Mouse (Mus musculus) embryonic facial prominence, embryonic 15.5 days (tissue): ENCODE data around the gene Fam90a1a. TPM values are rescaled to one million over a fixed set of nuclear protein-coding genes. Genes with fewer than 3 reads are reported as not detected.

Experiments used
- polyA plus RNA-seq: library from polyadenylated mRNA; unstranded; fragments of >200 nt; fragmentation: Nextera tagmentation; extraction: Ambion mirVana; gene quantifications from 2 replicates; pipeline ENCODE4 v1.2.1, GENCODE M21; 2015

Fam90a1a gene
- polyA plus RNA-seq, 1 experiment from 2014 or later: not detected

Other genes starting within 250 kb of the Fam90a1a start
- not detected in 2 replicates for gene Defa24, start 224.2 kb upstream of the Fam90a1a start, polyA plus RNA-seq
- not detected in 2 replicates for gene Defb50, start 135.2 kb upstream of the Fam90a1a start, polyA plus RNA-seq
- gene Defb2, start 118.8 kb upstream of the Fam90a1a start, polyA plus RNA-seq: not detected in 2 replicates
- not detected in 2 replicates for gene Defb10, start 99.8 kb upstream of the Fam90a1a start, polyA plus RNA-seq
- gene Defb9, start 73.3 kb upstream of the Fam90a1a start, polyA plus RNA-seq: not detected in 2 replicates
- not detected in 2 replicates for gene Defb11, start 52.3 kb upstream of the Fam90a1a start, polyA plus RNA-seq
- not detected in 2 replicates for gene Defb15, start 26.0 kb upstream of the Fam90a1a start, polyA plus RNA-seq
- not detected in 2 replicates for gene Defb35, start 20.4 kb upstream of the Fam90a1a start, polyA plus RNA-seq
- gene Defb13, start 12.0 kb upstream of the Fam90a1a start, polyA plus RNA-seq: not detected in 2 replicates
- gene Ccdc70, start 11.1 kb downstream of the Fam90a1a start, polyA plus RNA-seq: not detected in 2 replicates
- 0.43 and 0.76 TPM in 2 replicates for gene Atp7b, start 101.6 kb downstream of the Fam90a1a start, polyA plus RNA-seq
- 28.6 and 35.7 TPM in 2 replicates for gene Alg11, start 102.0 kb downstream of the Fam90a1a start, polyA plus RNA-seq
- gene Nek5, start 166.3 kb downstream of the Fam90a1a start, polyA plus RNA-seq: 1.1 and 2.0 TPM in 2 replicates
- 3.5 and 4.1 TPM in 2 replicates for gene Nek3, start 207.7 kb downstream of the Fam90a1a start, polyA plus RNA-seq
- 35.6 and 38.4 TPM in 2 replicates for gene Ckap2, start 227.1 kb downstream of the Fam90a1a start, polyA plus RNA-seq
- gene Vps36, start 234.1 kb downstream of the Fam90a1a start, polyA plus RNA-seq: 36.6 and 38.5 TPM in 2 replicates